Mouse (Mus musculus) lung, postnatal 25 days (tissue): ENCODE measurements at regions not wholly inside any gene's neighbourhood (a gene's known extent, or its start where the extent isn't known, plus 50 kb on each side); places are given as distances from the start of the nearest gene placed in this dataset.
"Not testable (repeated sequence)": the region's sequence is repeated elsewhere in the genome, so short reads cannot be mapped to it uniquely, and the experiment has no call there.

Experiments used
- DNase-seq: peaks from one replicate; pipeline ENCODE4 v3.0.0; 2022; ENCODE audit warnings: low spot score

DNA sequence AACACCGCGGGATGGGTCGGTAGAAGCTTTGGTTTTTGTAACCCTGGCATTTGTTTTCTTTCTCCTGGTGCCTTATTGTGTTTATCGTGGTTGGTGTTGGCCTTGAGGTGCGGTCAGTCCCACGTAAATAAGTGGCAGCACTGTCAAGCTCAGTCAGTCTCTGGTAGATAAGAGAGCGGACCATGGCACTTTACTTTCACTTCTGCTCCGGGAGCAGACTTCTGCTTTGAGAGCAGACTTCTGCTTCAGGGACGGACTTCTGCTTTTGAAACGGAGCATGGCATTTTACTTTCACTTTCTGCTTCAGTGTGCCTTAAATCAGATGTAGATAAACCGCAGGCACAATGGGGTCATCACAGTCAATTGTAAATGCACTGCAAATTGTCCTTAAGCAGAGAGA lies 54.3 kb upstream of the Ccdc66 start:
- DNase-seq, result peak; percentile 19

DNA sequence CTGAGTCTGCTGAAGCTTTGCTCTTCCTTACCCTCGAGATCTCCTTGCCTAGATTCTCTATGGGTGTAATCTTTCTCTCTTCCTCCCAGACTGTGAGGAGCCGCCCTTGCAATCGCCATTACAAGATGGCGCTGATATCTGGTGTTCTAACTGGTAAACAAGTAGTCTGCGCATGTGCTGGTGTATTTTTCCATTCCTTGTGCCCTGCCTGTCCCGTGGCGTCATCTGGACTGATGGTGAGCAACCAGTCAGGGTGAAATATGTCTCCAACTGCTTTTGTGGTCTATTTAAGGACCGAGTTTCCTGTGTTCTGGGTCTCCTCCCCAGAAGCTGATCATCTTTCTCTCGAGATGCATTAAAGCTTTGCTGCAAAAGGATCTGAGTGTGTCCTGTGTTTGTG lies 53.7 kb upstream of the Ccdc66 start:
- DNase-seq, result not testable (repeated sequence)

DNA sequence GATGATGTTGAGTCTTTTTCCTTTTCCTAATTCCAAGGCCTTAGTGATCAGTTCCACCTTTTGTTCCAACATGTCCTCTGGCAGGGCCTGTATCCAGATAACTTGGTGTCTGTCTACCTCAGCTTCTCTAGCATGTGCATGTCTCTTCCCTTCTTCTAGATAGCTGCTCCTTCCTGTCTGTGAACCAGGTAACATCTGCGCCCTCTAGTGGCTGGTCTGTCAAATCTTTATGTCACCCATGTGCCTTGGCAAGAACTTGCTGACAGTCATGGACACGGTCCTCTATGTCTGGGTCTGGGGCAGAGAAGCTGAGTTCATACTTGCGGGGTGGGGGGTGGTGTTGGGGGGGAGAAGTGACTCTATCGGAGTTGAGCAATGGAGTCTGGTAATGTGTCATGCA lies 52.2 kb upstream of the Ccdc66 start:
- peak; percentile 44 for DNase-seq

GRCm38 (mm10) chr14:27558794-27559491 lies 50.7 kb upstream of the Ccdc66 start:
- no peak for DNase-seq
